Mouse (Mus musculus) midbrain, embryonic 14.5 days (tissue): ENCODE measurements around the gene Tagap. TPM values are rescaled to one million over a fixed set of nuclear protein-coding genes. Genes with fewer than 3 reads are reported as not detected.
"Not testable (repeated sequence)": the region's sequence is repeated elsewhere in the genome, so short reads cannot be mapped to it uniquely, and the experiment has no call there.

Experiments used
- ATAC-seq: fragments of 200-750 bp; cut with Nextera tagmentation; 2 replicates; pipeline ENCODE4 v1.8.0; 2017; ENCODE audit warnings: moderate number of reproducible peaks, moderate library complexity; ENCODE audit not compliant: low FRiP score, low TSS enrichment
- DNase-seq: peaks from one replicate; pipeline ENCODE4 v3.0.0-alpha.2; 2015
- H3K27ac ChIP-seq: fragments of 300-500 bp; sonication (generic); replicated peaks from 2 replicates; pipeline ENCODE4 v1.5.1; 2014; ENCODE audit warnings: mild to moderate bottlenecking, low read depth, low read length, moderate library complexity
- H3K27me3 ChIP-seq: fragments of 300-500 bp; sonication (generic); 2 replicates; pipeline ENCODE4 v1.6.1; 2014; ENCODE audit warnings: low read length, control low read depth, mixed read lengths; ENCODE audit not compliant: control insufficient read depth, insufficient read depth
- H3K36me3 ChIP-seq: fragments of 300-500 bp; sonication (generic); 2 replicates; pipeline ENCODE4 v1.6.1; 2014; ENCODE audit warnings: low read length, control low read depth; ENCODE audit not compliant: control insufficient read depth, insufficient read depth
- H3K4me1 ChIP-seq: fragments of 300-500 bp; sonication (generic); 2 replicates; pipeline ENCODE4 v1.6.1; 2014; ENCODE audit warnings: mild to moderate bottlenecking, antibody characterized with exemption, low read length, control low read depth; ENCODE audit not compliant: control insufficient read depth, insufficient read depth
- H3K4me2 ChIP-seq: fragments of 300-500 bp; sonication (generic); 2 replicates; pipeline ENCODE4 v1.6.1; 2014; ENCODE audit warnings: mild to moderate bottlenecking, low read length, moderate library complexity
- H3K4me3 ChIP-seq: fragments of 300-500 bp; sonication (generic); replicated peaks from 2 replicates; pipeline ENCODE4 v1.5.1; 2014; ENCODE audit warnings: low read depth, low read length
- H3K9ac ChIP-seq: fragments of 300-500 bp; sonication (generic); replicated peaks from 2 replicates; pipeline ENCODE4 v1.6.1; 2014; ENCODE audit warnings: mild to moderate bottlenecking, low read length, moderate library complexity
- H3K9me3 ChIP-seq: fragments of 300-500 bp; sonication (generic); 2 replicates; pipeline ENCODE4 v1.6.1; 2016; ENCODE audit warnings: low read length, control low read depth, mixed read lengths; ENCODE audit not compliant: control insufficient read depth
- WGBS: fragments of 180-500 bp; shearing (Covaris S2); extraction: QIAGEN DNeasy Blood & Tissue Kit; methylation state at CpG from one replicate; pipeline ENCODE4 v1.1.7; 2014; 5-methylcytosine and 5-hydroxymethylcytosine counted together
- polyA plus RNA-seq: library from polyadenylated mRNA; unstranded; fragments of >200 nt; fragmentation: Nextera tagmentation; extraction: Ambion mirVana; gene quantifications from 2 replicates; pipeline ENCODE4 v1.2.1, GENCODE M21; 2014

Tagap gene
- polyA plus RNA-seq, 1 experiment from 2014 or later: 0.39 TPM

- not testable (repeated sequence) for H3K4me3 ChIP-seq, H3K9me3 ChIP-seq, DNase-seq, ATAC-seq, H3K27me3 ChIP-seq, H3K36me3 ChIP-seq, H3K4me1 ChIP-seq, H3K9ac ChIP-seq, H3K27ac ChIP-seq, H3K4me2 ChIP-seq
- 67% methylated on average over 1 of the region's 6 CpGs for WGBS
Observed at GRCm38 (mm10) chr17:7969782-7970181, 44.0 kb downstream of the Tagap start.

- ATAC-seq, H3K36me3 ChIP-seq, H3K9me3 ChIP-seq, H3K27me3 ChIP-seq, H3K4me2 ChIP-seq, H3K4me1 ChIP-seq, H3K9ac ChIP-seq, DNase-seq, H3K4me3 ChIP-seq, H3K27ac ChIP-seq: not testable (repeated sequence)
- WGBS: 78% methylated on average over 1 of the region's 2 CpGs
Observed at GRCm38 (mm10) chr17:7983484-7983883, 57.7 kb downstream of the Tagap start.

Other genes starting within 250 kb of the Tagap start
- 3.5 and 3.8 TPM in 2 replicates for gene Fndc1, start 98.7 kb upstream of the Tagap start, polyA plus RNA-seq
- gene Rsph3a, start 19.6 kb downstream of the Tagap start, polyA plus RNA-seq: 83.9 and 84.0 TPM in 2 replicates
- 0.15 TPM in 1 of 2 replicates, not detected in the other for gene Gm49673, start 221.8 kb downstream of the Tagap start, polyA plus RNA-seq
- 10.8 and 11.8 TPM in 2 replicates for gene Rnaset2a, start 222.1 kb downstream of the Tagap start, polyA plus RNA-seq
- gene Fgfr1op, start 239.5 kb downstream of the Tagap start, polyA plus RNA-seq: 26.2 and 31.7 TPM in 2 replicates